Mouse (Mus musculus) intestine, embryonic 15.5 days (tissue): ENCODE measurements around the gene Vav1. TPM values are rescaled to one million over a fixed set of nuclear protein-coding genes. Genes with fewer than 3 reads are reported as not detected.

ENCODE experiments used
- ATAC-seq: fragments of 200-750 bp; cut with Nextera tagmentation; 2 replicates; pipeline ENCODE4 v1.8.0; 2017; ENCODE audit warnings: moderate TSS enrichment, moderate library complexity
- H3K27ac ChIP-seq: fragments of 300-500 bp; sonication (generic); 2 replicates; pipeline ENCODE4 v1.5.1; 2015; ENCODE audit warnings: mild to moderate bottlenecking, inconsistent platforms
- H3K27me3 ChIP-seq: fragments of 300-500 bp; sonication (generic); replicated peaks from 2 replicates; pipeline ENCODE4 v1.6.1; 2015; ENCODE audit warnings: inconsistent platforms
- H3K36me3 ChIP-seq: fragments of 300-500 bp; sonication (generic); 2 replicates; pipeline ENCODE4 v1.6.1; 2015; ENCODE audit warnings: inconsistent platforms
- H3K4me1 ChIP-seq: fragments of 300-500 bp; sonication (generic); replicated peaks from 2 replicates; pipeline ENCODE4 v1.6.1; 2015; ENCODE audit warnings: inconsistent platforms
- H3K4me2 ChIP-seq: fragments of 300-500 bp; sonication (generic); replicated peaks from 2 replicates; pipeline ENCODE4 v1.6.1; 2015; ENCODE audit warnings: mild to moderate bottlenecking, inconsistent platforms
- H3K4me3 ChIP-seq: fragments of 300-500 bp; sonication (generic); replicated peaks from 2 replicates; pipeline ENCODE4 v1.5.1; 2015; ENCODE audit warnings: inconsistent platforms
- H3K9ac ChIP-seq: fragments of 300-500 bp; sonication (generic); 2 replicates; pipeline ENCODE4 v1.6.1; 2015; ENCODE audit warnings: inconsistent platforms
- H3K9me3 ChIP-seq: fragments of 300-500 bp; sonication (generic); 2 replicates; pipeline ENCODE4 v1.6.1; 2016; ENCODE audit warnings: inconsistent platforms
- WGBS: fragments of 180-500 bp; shearing (Covaris S2); methylation state at CpG from one replicate; pipeline ENCODE4 v1.1.7; 2015; 5-methylcytosine and 5-hydroxymethylcytosine counted together
- polyA plus RNA-seq: library from polyadenylated mRNA; unstranded; fragments of >200 nt; fragmentation: Nextera tagmentation; extraction: Ambion mirVana; gene quantifications from 2 replicates; pipeline ENCODE4 v1.2.1, GENCODE M21; 2015

Gene Vav1
- polyA plus RNA-seq, 1 experiment from 2014 or later: 3.2 TPM

GRCm38 (mm10) chr17:57292302-57292701 lies 13.4 kb downstream of the Vav1 start:
- Histone ChIP-seq H3K36me3 (no peaks in the 10 kb centered on the region), H3K9ac (no peak overlapping the region), H3K4me2 (no peak overlapping the region), H3K27ac (no peak overlapping the region), H3K9me3 (no peaks in the 10 kb centered on the region), H3K27me3 (no peaks in the 10 kb centered on the region), H3K4me1 (no peaks in the 10 kb centered on the region), H3K4me3 (no peak overlapping the region)
- no peak for ATAC-seq
- WGBS: 84% methylated on average over 2 of the region's 2 CpGs

- Histone ChIP-seq H3K4me1 (no peaks in the 10 kb centered on the region), H3K36me3 (no peaks in the 10 kb centered on the region), H3K27me3 (no peaks in the 10 kb centered on the region), H3K9ac (no peak overlapping the region), H3K4me3 (no peak overlapping the region), H3K9me3 (no peaks in the 10 kb centered on the region), H3K4me2 (no peak overlapping the region), H3K27ac (no peak overlapping the region)
- no peak for ATAC-seq
- 92% methylated on average over 9 of the region's 9 CpGs for WGBS
Observed at GRCm38 (mm10) chr17:57292968-57293367, 14.1 kb downstream of the Vav1 start.

GRCm38 (mm10) chr17:57295935-57296334 lies 17.0 kb downstream of the Vav1 start:
- ATAC-seq: no peak
- H3K9ac ChIP-seq: no peak overlapping the region
- H3K4me1 ChIP-seq: no peaks in the 10 kb centered on the region
- H3K9me3 ChIP-seq: no peaks in the 10 kb centered on the region
- no peak overlapping the region for H3K4me2 ChIP-seq
- no peak overlapping the region for H3K4me3 ChIP-seq
- WGBS: 92% methylated on average over 9 of the region's 9 CpGs
- H3K27ac ChIP-seq: no peak overlapping the region
- H3K36me3 ChIP-seq: no peaks in the 10 kb centered on the region
- H3K27me3 ChIP-seq: no peaks in the 10 kb centered on the region

GRCm38 (mm10) chr17:57297040-57297439 lies 18.1 kb downstream of the Vav1 start:
- Histone ChIP-seq H3K27ac (no peak overlapping the region), H3K4me1 (no peaks in the 10 kb centered on the region), H3K36me3 (no peaks in the 10 kb centered on the region), H3K4me3 (no peak overlapping the region), H3K4me2 (no peak overlapping the region), H3K9ac (no peak overlapping the region), H3K9me3 (no peaks in the 10 kb centered on the region), H3K27me3 (no peaks in the 10 kb centered on the region)
- WGBS: 82% methylated on average over 12 of the region's 12 CpGs
- ATAC-seq: no peak

GRCm38 (mm10) chr17:57305593-57305992 lies 26.7 kb downstream of the Vav1 start:
- Histone ChIP-seq H3K4me2 (no peak overlapping the region), H3K4me1 (no peaks in the 10 kb centered on the region), H3K9me3 (no peaks in the 10 kb centered on the region), H3K9ac (no peak overlapping the region), H3K27me3 (no peaks in the 10 kb centered on the region), H3K36me3 (no peaks in the 10 kb centered on the region), H3K27ac (no peak overlapping the region), H3K4me3 (no peak overlapping the region)
- 65% methylated on average over 4 of the region's 4 CpGs for WGBS
- ATAC-seq: no peak

GRCm38 (mm10) chr17:57307074-57307473 lies 28.2 kb downstream of the Vav1 start:
- Histone ChIP-seq H3K9me3 (no peaks in the 10 kb centered on the region), H3K4me1 (no peaks in the 10 kb centered on the region), H3K9ac (no peak overlapping the region), H3K36me3 (no peaks in the 10 kb centered on the region), H3K4me3 (no peak overlapping the region), H3K27ac (no peak overlapping the region), H3K4me2 (no peak overlapping the region), H3K27me3 (no peaks in the 10 kb centered on the region)
- no peak; the same call in 1 of the 2 replicates for ATAC-seq
- WGBS: 77% methylated on average over 6 of the region's 6 CpGs

GRCm38 (mm10) chr17:57311801-57312200 lies 32.9 kb downstream of the Vav1 start:
- Histone ChIP-seq H3K36me3 (no peaks in the 10 kb centered on the region), H3K4me1 (no peaks in the 10 kb centered on the region), H3K27me3 (no peaks in the 10 kb centered on the region), H3K9ac (no peak overlapping the region), H3K4me2 (peak overlapping the region; percentile 31; the same call in 1 of the 2 replicates), H3K4me3 (no peak overlapping the region), H3K9me3 (no peaks in the 10 kb centered on the region), H3K27ac (no peak overlapping the region)
- ATAC-seq: peak; percentile 66; the same call in 1 of the 2 replicates
- 33% methylated on average over 13 of the region's 13 CpGs for WGBS

GRCm38 (mm10) chr17:57327615-57328014 lies 48.7 kb downstream of the Vav1 start:
- no peaks in the 10 kb centered on the region for H3K9me3 ChIP-seq
- H3K4me2 ChIP-seq: no peak overlapping the region
- WGBS: 39% methylated on average over 8 of the region's 8 CpGs
- 0 out of 2 replicates have a peak, but pooled peaks cover 3% of the 10 kb centered on the region for H3K4me1 ChIP-seq
- H3K36me3 ChIP-seq: no peaks in the 10 kb centered on the region
- H3K27ac ChIP-seq: no peak overlapping the region
- no peak overlapping the region for H3K4me3 ChIP-seq
- H3K27me3 ChIP-seq: no peaks in the 10 kb centered on the region
- H3K9ac ChIP-seq: no peak overlapping the region
- ATAC-seq: peak; percentile 18; the same call in 1 of the 2 replicates

- H3K9me3 ChIP-seq: no peaks in the 10 kb centered on the region
- no peak overlapping the region for H3K4me2 ChIP-seq
- H3K9ac ChIP-seq: no peak overlapping the region
- H3K4me3 ChIP-seq: no peak overlapping the region
- ATAC-seq: no peak
- 0 out of 2 replicates have a peak, but pooled peaks cover 3% of the 10 kb centered on the region for H3K4me1 ChIP-seq
- no peaks in the 10 kb centered on the region for H3K27me3 ChIP-seq
- no peak overlapping the region for H3K27ac ChIP-seq
- no peaks in the 10 kb centered on the region for H3K36me3 ChIP-seq
- 26% methylated on average over 6 of the region's 6 CpGs for WGBS
Observed at GRCm38 (mm10) chr17:57328944-57329343, 50.0 kb downstream of the Vav1 start.

- Histone ChIP-seq H3K4me2 (no peak overlapping the region), H3K4me3 (no peak overlapping the region), H3K36me3 (no peaks in the 10 kb centered on the region), H3K4me1 (0 out of 2 replicates have a peak, but pooled peaks cover 3% of the 10 kb centered on the region), H3K9ac (no peak overlapping the region), H3K9me3 (no peaks in the 10 kb centered on the region), H3K27ac (no peak overlapping the region), H3K27me3 (no peaks in the 10 kb centered on the region)
- WGBS: 86% methylated on average over 8 of the region's 8 CpGs
- no peak for ATAC-seq
Observed at GRCm38 (mm10) chr17:57330993-57331392, 52.1 kb downstream of the Vav1 start.

GRCm38 (mm10) chr17:57332241-57332640 lies 53.3 kb downstream of the Vav1 start:
- Histone ChIP-seq H3K4me1 (0 out of 2 replicates have a peak, but pooled peaks cover 3% of the 10 kb centered on the region), H3K9me3 (no peaks in the 10 kb centered on the region), H3K4me3 (no peak overlapping the region), H3K27me3 (no peaks in the 10 kb centered on the region), H3K9ac (no peak overlapping the region), H3K36me3 (no peaks in the 10 kb centered on the region), H3K27ac (no peak overlapping the region), H3K4me2 (no peak overlapping the region)
- ATAC-seq: no peak
- WGBS: 77% methylated on average over 4 of the region's 4 CpGs

GRCm38 (mm10) chr17:57334001-57334760 lies 55.3 kb downstream of the Vav1 start:
- H3K27ac ChIP-seq: no peak overlapping the region
- H3K4me2 ChIP-seq: 0 out of 2 replicates have a peak overlapping the region, but pooled peaks have one; percentile 15
- H3K36me3 ChIP-seq: no peaks in the 10 kb centered on the region
- 67% methylated on average over 9 of the region's 9 CpGs for WGBS
- no peak for ATAC-seq
- H3K4me1 ChIP-seq: no peaks in the 10 kb centered on the region
- H3K4me3 ChIP-seq: no peak overlapping the region
- H3K9me3 ChIP-seq: no peaks in the 10 kb centered on the region
- H3K9ac ChIP-seq: no peak overlapping the region
- no peaks in the 10 kb centered on the region for H3K27me3 ChIP-seq

- ATAC-seq: peak; percentile 39
- H3K4me1 ChIP-seq: no peaks in the 10 kb centered on the region
- H3K9ac ChIP-seq: no peak overlapping the region
- H3K36me3 ChIP-seq: no peaks in the 10 kb centered on the region
- no peaks in the 10 kb centered on the region for H3K27me3 ChIP-seq
- no peaks in the 10 kb centered on the region for H3K9me3 ChIP-seq
- 6% methylated on average over 16 of the region's 16 CpGs for WGBS
- no peak overlapping the region for H3K4me3 ChIP-seq
- peak overlapping the region; percentile 15; the same call in 1 of the 2 replicates for H3K4me2 ChIP-seq
- H3K27ac ChIP-seq: no peak overlapping the region
Observed at GRCm38 (mm10) chr17:57334761-57335150, 55.9 kb downstream of the Vav1 start.
